Mouse (Mus musculus): ENCODE measurements around the gene Ralgapb.
A peak's percentile ranks its signal among the peaks of the same experiment; 100 is the strongest.

DNA sequence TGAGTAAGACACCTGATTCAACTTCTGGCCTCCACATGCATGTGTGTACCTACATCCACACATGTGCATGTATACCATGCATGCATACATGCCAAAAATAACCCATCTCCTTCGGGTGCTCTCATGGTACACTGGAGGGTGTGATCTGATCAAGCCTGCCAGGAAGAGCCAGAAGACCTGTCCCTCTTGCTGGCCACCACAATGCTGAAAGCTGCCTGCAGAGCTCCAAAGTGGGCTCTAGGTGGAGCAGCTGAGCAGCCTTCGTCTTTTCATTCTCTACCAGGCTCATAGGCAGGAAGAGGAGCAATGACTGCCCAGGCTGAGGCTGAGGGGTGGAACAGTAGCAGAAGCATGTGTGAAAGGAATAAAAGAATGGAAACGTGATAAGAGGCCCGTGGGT lies 124.4 kb downstream of the Ralgapb start:
- TF ChIP-seq CTCF (IDR thresholded peaks at IDR 0.05; ENCODE audit: borderline replicate concordance, control insufficient read depth, extremely low read depth, insufficient read depth, low read length, poor library complexity) (peak; percentile 60; the same call in 1 of the 2 replicates), POLR2A (IDR thresholded peaks at IDR 0.05; ENCODE audit: control insufficient read depth, extremely low read depth, insufficient read depth, low read length, poor library complexity) (no peak)
